Mouse (Mus musculus): Measurements from ENCODE around the gene Gnai2. TPM values are rescaled to one million over a fixed set of nuclear protein-coding genes. Genes with fewer than 3 reads are reported as not detected.
A peak's percentile ranks its signal among the peaks of the same experiment; 100 is the strongest.
"Not testable (repeated sequence)": the region's sequence is repeated elsewhere in the genome, so short reads cannot be mapped to it uniquely, and the experiment has no call there.

Gene Gnai2
- polyA plus RNA-seq (2014; fragmentation: Nextera tagmentation; extraction: Ambion mirVana) = 369 and 379 TPM in 2 replicates

- DNase-seq (ENCODE audit: low spot score) (peak; percentile 98), ATAC-seq (replicated peaks; ENCODE audit: insufficient number of reproducible peaks, low FRiP score, low TSS enrichment, low read depth) (peak; percentile 94)
- peak within 1 kb of the TSS; percentile 97 for H3K4me2 ChIP-seq (ENCODE audit: low read depth, low read length)
- H3K27me3 ChIP-seq (ENCODE audit: control insufficient read depth, insufficient read depth, low read length) = no peaks in the 10 kb centered on the region
- H3K36me3 ChIP-seq (replicated peaks; ENCODE audit: control insufficient read depth, insufficient read depth, low read depth, low read length) = no peaks in the 10 kb centered on the region
- peak within 1 kb of the TSS; percentile 90 for H3K9ac ChIP-seq (replicated peaks; ENCODE audit: low read length)
- peak within 1 kb of the TSS; percentile 87 for H3K27ac ChIP-seq (replicated peaks; ENCODE audit: low read depth, low read length)
- WGBS = 3% methylated on average over 36 of the region's 38 CpGs
- H3K4me3 ChIP-seq (ENCODE audit: low read depth, low read length) = peak within 1 kb of the TSS; percentile 89
- H3K4me1 ChIP-seq (ENCODE audit: control insufficient read depth, insufficient read depth, low read length) = peaks cover 18% of the 10 kb centered on the region
- no peaks in the 10 kb centered on the region for H3K9me3 ChIP-seq (replicated peaks; ENCODE audit: control insufficient read depth, low read length)
Measured at GRCm38 (mm10) chr9:107635279-107636028, at the start of gene Gnai2. Gnai2 (minus strand) TSS chr9:107635367.

DNA sequence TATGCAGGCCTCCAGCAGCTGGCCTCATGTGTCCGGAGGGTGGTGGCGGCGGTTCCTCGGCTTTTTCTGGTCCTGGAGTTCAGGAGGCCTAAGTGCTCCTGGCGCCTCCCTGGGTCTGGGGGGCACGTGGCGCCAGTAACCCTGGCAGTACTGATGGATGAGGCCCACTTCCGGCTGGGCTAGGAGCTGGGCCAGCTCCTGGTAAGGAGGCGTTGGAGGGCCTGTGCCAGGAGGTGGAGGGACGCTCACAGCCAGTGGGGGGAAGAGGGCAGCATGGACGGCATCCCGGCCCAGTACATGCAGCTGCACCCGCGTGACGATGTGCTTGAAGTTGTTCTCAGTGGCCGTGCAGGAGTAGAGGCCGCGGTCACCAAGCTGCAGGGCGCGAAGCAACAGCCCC is 47.2 kb upstream of the Gnai2 start:
- H3K36me3 ChIP-seq (replicated peaks; ENCODE audit: control insufficient read depth, insufficient read depth, low read depth, low read length) = peaks cover 14% of the 10 kb centered on the region
- H3K9ac ChIP-seq (replicated peaks; ENCODE audit: low read length) = no peak overlapping the region
- H3K4me2 ChIP-seq (ENCODE audit: low read depth, low read length) = no peak overlapping the region
- 90% methylated on average over 20 of the region's 20 CpGs for WGBS
- no peaks in the 10 kb centered on the region for H3K4me1 ChIP-seq (ENCODE audit: control insufficient read depth, insufficient read depth, low read length)
- H3K27me3 ChIP-seq (ENCODE audit: control insufficient read depth, insufficient read depth, low read length) = peaks cover 3% of the 10 kb centered on the region
- DNase-seq (ENCODE audit: low spot score) = no peak
- no peak for ATAC-seq (replicated peaks; ENCODE audit: insufficient number of reproducible peaks, low FRiP score, low TSS enrichment, low read depth)
- H3K9me3 ChIP-seq (replicated peaks; ENCODE audit: control insufficient read depth, low read length) = no peaks in the 10 kb centered on the region
- no peak overlapping the region for H3K4me3 ChIP-seq (ENCODE audit: low read depth, low read length)
- no peak overlapping the region for H3K27ac ChIP-seq (replicated peaks; ENCODE audit: low read depth, low read length)

- Histone ChIP-seq H3K9ac (replicated peaks; ENCODE audit: low read length) (no peak within 1 kb of the TSS), H3K27me3 (ENCODE audit: control insufficient read depth, insufficient read depth, low read length) (peaks cover 18% of the 10 kb centered on the region), H3K4me2 (ENCODE audit: low read depth, low read length) (no peak within 1 kb of the TSS), H3K4me1 (ENCODE audit: control insufficient read depth, insufficient read depth, low read length) (0 out of 2 replicates have a peak, but pooled peaks cover 4% of the 10 kb centered on the region), H3K9me3 (replicated peaks; ENCODE audit: control insufficient read depth, low read length) (no peaks in the 10 kb centered on the region), H3K4me3 (ENCODE audit: low read depth, low read length) (no peak within 1 kb of the TSS), H3K36me3 (replicated peaks; ENCODE audit: control insufficient read depth, insufficient read depth, low read depth, low read length) (peaks cover 8% of the 10 kb centered on the region), H3K27ac (replicated peaks; ENCODE audit: low read depth, low read length) (no peak within 1 kb of the TSS)
- DNase-seq (ENCODE audit: low spot score) (no peak), ATAC-seq (replicated peaks; ENCODE audit: insufficient number of reproducible peaks, low FRiP score, low TSS enrichment, low read depth) (no peak)
- WGBS = 37% methylated on average over 5 of the region's 5 CpGs
Measured at GRCm38 (mm10) chr9:107679501-107679900, 44.3 kb upstream of the Gnai2 start, which contains the start of gene Gnat1. Gnat1 (minus strand) TSS chr9:107679712.

DNA sequence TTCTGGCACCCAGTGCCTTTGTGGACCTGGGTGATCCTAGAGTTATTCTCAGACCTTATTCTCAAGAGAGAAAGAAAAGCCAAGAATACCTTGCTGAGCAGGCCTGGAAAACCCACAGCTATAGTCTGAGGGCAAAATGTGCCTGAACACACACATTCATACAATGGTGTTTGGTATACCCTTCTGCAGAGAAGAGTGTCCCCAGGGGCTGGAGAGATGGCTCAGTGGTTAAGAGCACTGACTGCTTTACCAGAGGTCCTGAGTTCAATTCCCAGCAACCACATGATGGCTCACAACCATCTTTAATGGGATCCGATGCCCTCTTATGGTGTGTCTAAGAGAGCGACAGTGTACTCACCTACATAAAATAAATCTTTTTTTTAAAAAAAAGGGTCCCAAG is 43.7 kb upstream of the Gnai2 start:
- Histone ChIP-seq H3K4me1 (ENCODE audit: control insufficient read depth, insufficient read depth, low read length) (0 out of 2 replicates have a peak, but pooled peaks cover 4% of the 10 kb centered on the region), H3K4me3 (ENCODE audit: low read depth, low read length) (no peak overlapping the region), H3K27ac (replicated peaks; ENCODE audit: low read depth, low read length) (no peak overlapping the region), H3K9ac (replicated peaks; ENCODE audit: low read length) (no peak overlapping the region), H3K4me2 (ENCODE audit: low read depth, low read length) (no peak overlapping the region), H3K9me3 (replicated peaks; ENCODE audit: control insufficient read depth, low read length) (no peaks in the 10 kb centered on the region), H3K36me3 (replicated peaks; ENCODE audit: control insufficient read depth, insufficient read depth, low read depth, low read length) (peaks cover 2% of the 10 kb centered on the region), H3K27me3 (ENCODE audit: control insufficient read depth, insufficient read depth, low read length) (peaks cover 18% of the 10 kb centered on the region)
- DNase-seq (ENCODE audit: low spot score) (no peak), ATAC-seq (replicated peaks; ENCODE audit: insufficient number of reproducible peaks, low FRiP score, low TSS enrichment, low read depth) (no peak)
- WGBS = 88% methylated on average over 2 of the region's 2 CpGs

DNA sequence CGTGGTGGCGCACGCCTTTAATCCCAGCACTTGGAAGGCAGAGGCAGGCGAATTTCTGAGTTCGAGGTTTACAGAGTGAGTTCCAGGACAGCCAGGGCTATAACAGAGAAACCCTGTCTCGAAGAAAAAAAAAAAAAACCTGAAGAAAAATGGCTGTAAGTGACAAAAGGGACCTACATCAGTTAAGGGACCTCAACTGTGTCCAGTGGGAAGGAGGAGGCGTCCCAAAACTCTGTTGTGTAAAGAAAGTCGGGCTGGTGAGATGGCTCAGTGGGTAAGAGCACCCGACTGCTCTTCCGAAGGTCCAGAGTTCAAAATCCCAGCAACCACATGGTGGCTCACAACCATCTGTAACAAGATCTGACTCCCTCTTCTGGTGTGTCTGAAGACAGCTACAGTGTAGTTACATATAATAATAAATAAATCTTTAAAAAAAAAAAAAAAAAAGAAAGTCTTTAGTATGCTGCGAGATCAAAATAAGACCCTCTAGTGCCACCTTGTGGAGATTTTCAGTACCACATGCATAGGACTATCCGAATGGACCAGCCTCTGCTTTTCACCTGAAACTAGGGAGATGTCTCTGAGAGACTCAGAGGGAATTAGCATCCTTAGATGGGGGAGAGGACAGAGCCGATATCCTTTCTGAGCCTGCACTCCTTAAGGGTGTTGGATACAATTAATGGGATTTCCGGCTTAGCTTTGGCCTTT is 42.8 kb upstream of the Gnai2 start:
- ATAC-seq (replicated peaks; ENCODE audit: insufficient number of reproducible peaks, low FRiP score, low TSS enrichment, low read depth); H3K9ac ChIP-seq (replicated peaks; ENCODE audit: low read length); H3K27ac ChIP-seq (replicated peaks; ENCODE audit: low read depth, low read length); H3K4me2 ChIP-seq (ENCODE audit: low read depth, low read length); H3K4me1 ChIP-seq (ENCODE audit: control insufficient read depth, insufficient read depth, low read length); H3K36me3 ChIP-seq (replicated peaks; ENCODE audit: control insufficient read depth, insufficient read depth, low read depth, low read length); H3K4me3 ChIP-seq (ENCODE audit: low read depth, low read length); H3K9me3 ChIP-seq (replicated peaks; ENCODE audit: control insufficient read depth, low read length): not testable (repeated sequence)
- peak; percentile 89 for DNase-seq (ENCODE audit: low spot score)
- WGBS = 40% methylated on average over 14 of the region's 14 CpGs
- peaks cover 18% of the 10 kb centered on the region for H3K27me3 ChIP-seq (ENCODE audit: control insufficient read depth, insufficient read depth, low read length)

DNA sequence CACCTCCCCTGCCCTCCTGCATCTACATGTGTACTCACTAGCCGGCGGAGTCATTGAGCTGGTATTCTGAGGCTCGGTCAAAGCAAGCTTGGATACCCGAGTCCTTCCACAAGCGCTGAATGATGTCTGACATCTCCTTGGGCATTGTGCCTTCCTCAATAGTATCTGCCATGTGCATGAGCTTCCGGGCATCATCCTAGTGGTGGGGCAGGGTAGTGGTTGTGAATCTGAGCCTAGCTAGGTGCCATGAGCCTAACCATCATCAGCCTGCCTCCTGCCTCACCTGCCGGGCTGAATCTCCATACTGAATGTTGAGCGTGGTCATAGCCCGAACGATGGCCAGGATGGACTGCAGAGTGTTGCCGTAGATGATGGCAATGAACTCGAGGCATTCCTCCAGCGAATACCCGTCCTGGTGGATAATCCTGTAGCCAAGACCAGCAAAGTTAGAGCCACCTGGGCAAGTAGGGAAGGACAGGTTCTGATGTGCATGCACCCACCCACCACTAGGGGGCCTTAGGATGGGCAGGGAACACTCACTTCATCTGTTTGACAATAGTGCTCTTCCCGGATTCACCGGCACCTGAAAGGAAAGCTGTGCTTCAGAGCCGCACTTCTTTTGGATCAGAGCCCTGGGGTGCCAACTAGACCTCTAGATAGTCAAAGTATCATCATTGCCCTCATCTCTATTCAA is 42.1 kb upstream of the Gnai2 start:
- Histone ChIP-seq H3K9me3 (replicated peaks; ENCODE audit: control insufficient read depth, low read length) (no peaks in the 10 kb centered on the region), H3K36me3 (replicated peaks; ENCODE audit: control insufficient read depth, insufficient read depth, low read depth, low read length) (no peaks in the 10 kb centered on the region), H3K27me3 (ENCODE audit: control insufficient read depth, insufficient read depth, low read length) (peaks cover 18% of the 10 kb centered on the region), H3K9ac (replicated peaks; ENCODE audit: low read length) (no peak overlapping the region), H3K4me1 (ENCODE audit: control insufficient read depth, insufficient read depth, low read length) (0 out of 2 replicates have a peak, but pooled peaks cover 4% of the 10 kb centered on the region), H3K27ac (replicated peaks; ENCODE audit: low read depth, low read length) (no peak overlapping the region), H3K4me2 (ENCODE audit: low read depth, low read length) (no peak overlapping the region), H3K4me3 (ENCODE audit: low read depth, low read length) (no peak overlapping the region)
- DNase-seq (ENCODE audit: low spot score) = peak; percentile 75
- WGBS = 16% methylated on average over 17 of the region's 17 CpGs
- ATAC-seq (replicated peaks; ENCODE audit: insufficient number of reproducible peaks, low FRiP score, low TSS enrichment, low read depth) = no peak

DNA sequence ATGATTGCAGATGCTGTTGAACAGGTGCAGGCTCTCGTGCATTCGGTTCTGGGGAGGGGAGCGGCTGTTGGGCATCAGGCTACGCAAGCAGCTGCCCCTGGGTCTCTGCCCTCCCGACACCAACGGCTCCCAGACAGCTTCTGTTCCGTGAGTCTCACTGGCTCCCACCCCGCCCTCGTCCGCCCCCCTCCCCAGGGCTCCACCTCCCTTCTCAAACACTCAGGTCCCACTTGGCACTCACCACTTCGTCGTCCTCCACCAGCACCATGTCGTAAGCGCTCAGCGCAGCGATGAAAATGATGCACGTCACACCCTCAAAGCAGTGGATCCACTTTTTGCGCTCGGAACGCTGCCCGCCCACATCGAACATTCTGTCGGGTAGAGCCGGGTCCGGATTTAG is 41.1 kb upstream of the Gnai2 start:
- WGBS = 1% methylated on average over 25 of the region's 25 CpGs
- DNase-seq (ENCODE audit: low spot score) (no peak), ATAC-seq (replicated peaks; ENCODE audit: insufficient number of reproducible peaks, low FRiP score, low TSS enrichment, low read depth) (no peak)
- Histone ChIP-seq H3K9ac (replicated peaks; ENCODE audit: low read length) (peak overlapping the region; percentile 34; the same call in 1 of the 2 replicates), H3K9me3 (replicated peaks; ENCODE audit: control insufficient read depth, low read length) (no peaks in the 10 kb centered on the region), H3K27ac (replicated peaks; ENCODE audit: low read depth, low read length) (no peak overlapping the region), H3K4me2 (ENCODE audit: low read depth, low read length) (peak overlapping the region; percentile 58), H3K36me3 (replicated peaks; ENCODE audit: control insufficient read depth, insufficient read depth, low read depth, low read length) (no peaks in the 10 kb centered on the region), H3K4me1 (ENCODE audit: control insufficient read depth, insufficient read depth, low read length) (0 out of 2 replicates have a peak, but pooled peaks cover 4% of the 10 kb centered on the region), H3K27me3 (ENCODE audit: control insufficient read depth, insufficient read depth, low read length) (peaks cover 18% of the 10 kb centered on the region), H3K4me3 (ENCODE audit: low read depth, low read length) (peak overlapping the region; percentile 32)
